Mouse (Mus musculus) testis, adult 2 months (tissue): ENCODE results near the gene Igfbp2. TPM values are rescaled to one million over a fixed set of nuclear protein-coding genes. Genes with fewer than 3 reads are reported as not detected.

Source experiments
- H3K27ac ChIP-seq: fragments of 200-500 bp; 2 replicates; pipeline ENCODE4 v1.5.1; 2012; ENCODE audit warnings: low read depth, low read length; ENCODE audit not compliant: control insufficient read depth, insufficient read depth
- H3K27me3 ChIP-seq: fragments of 200-500 bp; 2 replicates; pipeline ENCODE4 v1.6.1; 2012; ENCODE audit warnings: mild to moderate bottlenecking, low read length, moderate library complexity; ENCODE audit not compliant: control insufficient read depth, insufficient read depth
- H3K36me3 ChIP-seq: fragments of 200-500 bp; 2 replicates; pipeline ENCODE4 v1.6.1; 2012; ENCODE audit warnings: mild to moderate bottlenecking, low read length; ENCODE audit not compliant: control insufficient read depth, insufficient read depth
- H3K4me1 ChIP-seq: fragments of 200-500 bp; 2 replicates; pipeline ENCODE4 v1.6.1; 2012; ENCODE audit warnings: low read length; ENCODE audit not compliant: control insufficient read depth, insufficient read depth
- H3K4me3 ChIP-seq: fragments of 200-500 bp; 2 replicates; pipeline ENCODE4 v1.5.1; 2012; ENCODE audit warnings: low read depth, mild to moderate bottlenecking, low read length, moderate library complexity, mixed read lengths; ENCODE audit not compliant: control insufficient read depth
- CTCF ChIP-seq: fragments of 200-500 bp; IDR thresholded peaks from 2 replicates; pipeline ENCODE4 v1.5.1; 2012; ENCODE audit warnings: low read depth, mild to moderate bottlenecking, inconsistent platforms, low read length, moderate library complexity; ENCODE audit not compliant: control insufficient read depth, insufficient read depth, insufficient replicate concordance
- POLR2A ChIP-seq: fragments of 200-500 bp; IDR thresholded peaks from 2 replicates; pipeline ENCODE4 v1.6.1; 2012; ENCODE audit warnings: low read depth, mild to moderate bottlenecking, inconsistent platforms, low read length, moderate library complexity; ENCODE audit not compliant: control insufficient read depth
- polyA plus RNA-seq: library from polyadenylated mRNA; depleted of rRNA; stranded (reverse); fragments of >200 nt; gene quantifications from 2 replicates; pipeline ENCODE4 v1.2.3, GENCODE M21; 2012

Gene Igfbp2
- polyA plus RNA-seq, 1 experiment = 20.2 TPM

DNA sequence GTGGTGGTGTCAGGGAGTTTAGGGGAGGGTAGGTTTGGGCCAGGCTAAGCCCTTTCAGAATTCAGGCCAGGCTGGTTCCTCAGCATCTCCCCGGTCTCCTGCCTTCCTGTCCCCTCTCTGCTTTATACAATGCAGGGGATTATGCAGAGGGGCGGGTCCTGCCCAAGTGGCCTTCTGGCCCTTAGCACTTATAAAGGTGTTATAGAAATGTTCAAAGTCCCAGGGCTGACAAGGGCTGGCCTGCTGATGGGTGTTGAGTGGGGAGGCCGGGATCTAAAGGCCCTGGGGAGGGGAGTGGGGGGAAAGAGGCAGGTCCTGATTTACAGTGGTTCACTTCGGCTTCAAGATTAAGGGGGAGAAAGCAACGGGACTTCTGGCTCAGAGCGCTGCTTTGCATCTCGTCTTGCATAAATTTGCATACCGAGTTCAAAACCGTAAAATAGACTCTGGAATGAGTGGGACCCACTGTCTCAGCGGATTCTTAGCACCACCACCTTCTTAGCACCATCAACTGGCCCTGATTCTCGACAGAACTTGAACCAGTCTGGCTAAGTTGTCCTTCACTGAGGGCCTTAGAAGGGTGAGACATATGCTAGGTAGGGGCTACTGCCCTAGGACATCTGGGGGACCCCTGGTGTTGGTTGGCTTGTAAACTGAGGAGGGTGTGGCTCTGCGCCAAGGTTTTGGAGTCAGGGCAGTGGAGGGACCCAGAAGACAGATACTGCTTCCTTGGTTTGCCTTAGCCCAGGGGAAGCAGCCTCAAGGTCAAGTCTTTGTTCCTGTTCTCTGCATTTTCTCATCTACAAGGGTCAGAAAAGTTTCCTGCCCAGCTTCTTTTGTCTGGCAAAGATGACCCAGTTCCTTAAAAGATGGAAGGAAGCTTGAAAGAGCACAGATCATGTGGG, 3.4 kb downstream of the Igfbp2 start:
- H3K27ac ChIP-seq = no peak overlapping the region
- H3K4me1 ChIP-seq = peaks cover 6% of the 10 kb centered on the region
- no peak for TF ChIP-seq CTCF
- TF ChIP-seq POLR2A = no peak
- H3K36me3 ChIP-seq = no peaks in the 10 kb centered on the region
- no peak overlapping the region for H3K4me3 ChIP-seq
- H3K27me3 ChIP-seq = no peaks in the 10 kb centered on the region; the same call in 1 of the 2 replicates

DNA sequence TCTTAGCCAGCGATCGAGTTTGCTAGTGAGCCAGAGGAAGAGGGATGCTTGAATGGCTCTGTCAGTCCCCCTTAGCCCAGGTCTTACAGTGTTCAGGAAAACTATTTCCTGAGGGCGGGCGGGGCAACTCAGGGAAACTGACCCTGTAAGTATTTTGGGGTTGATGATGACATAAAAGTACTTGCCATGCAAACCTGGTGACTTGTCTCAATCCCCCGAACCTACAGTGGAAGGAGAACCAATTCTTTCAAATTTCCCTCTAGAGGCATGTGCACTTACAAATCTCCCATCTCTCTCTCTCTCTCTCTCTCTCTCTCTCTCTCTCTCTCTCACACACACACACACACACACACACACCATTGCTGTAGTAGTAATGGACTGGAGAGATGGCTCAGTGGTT, 4.5 kb downstream of the Igfbp2 start:
- H3K27ac ChIP-seq = no peak overlapping the region
- no peaks in the 10 kb centered on the region; the same call in 1 of the 2 replicates for H3K27me3 ChIP-seq
- no peak overlapping the region for H3K4me3 ChIP-seq
- no peaks in the 10 kb centered on the region for H3K36me3 ChIP-seq
- TF ChIP-seq CTCF (no peak), POLR2A (no peak)
- peaks cover 3% of the 10 kb centered on the region for H3K4me1 ChIP-seq

DNA sequence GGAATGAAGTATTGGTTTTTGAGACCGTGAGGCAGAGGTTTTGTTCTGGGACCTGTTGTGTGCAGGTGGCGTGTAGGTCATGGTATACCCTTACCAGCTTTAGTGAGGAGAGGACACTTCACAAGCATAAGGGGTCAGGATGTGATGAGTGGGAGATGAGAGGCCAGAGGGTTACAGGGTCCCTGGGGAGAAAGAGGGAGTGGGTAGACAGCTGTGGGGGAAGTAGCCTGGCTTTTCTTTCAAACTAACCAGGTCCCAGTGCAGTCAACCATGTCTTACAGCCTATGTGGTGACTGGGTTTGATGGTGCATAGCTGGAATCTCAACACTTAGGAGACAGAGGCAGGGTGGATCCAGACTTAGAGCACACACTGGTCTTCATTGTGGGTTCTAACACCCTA, 6.2 kb downstream of the Igfbp2 start:
- TF ChIP-seq CTCF (no peak), POLR2A (no peak)

DNA sequence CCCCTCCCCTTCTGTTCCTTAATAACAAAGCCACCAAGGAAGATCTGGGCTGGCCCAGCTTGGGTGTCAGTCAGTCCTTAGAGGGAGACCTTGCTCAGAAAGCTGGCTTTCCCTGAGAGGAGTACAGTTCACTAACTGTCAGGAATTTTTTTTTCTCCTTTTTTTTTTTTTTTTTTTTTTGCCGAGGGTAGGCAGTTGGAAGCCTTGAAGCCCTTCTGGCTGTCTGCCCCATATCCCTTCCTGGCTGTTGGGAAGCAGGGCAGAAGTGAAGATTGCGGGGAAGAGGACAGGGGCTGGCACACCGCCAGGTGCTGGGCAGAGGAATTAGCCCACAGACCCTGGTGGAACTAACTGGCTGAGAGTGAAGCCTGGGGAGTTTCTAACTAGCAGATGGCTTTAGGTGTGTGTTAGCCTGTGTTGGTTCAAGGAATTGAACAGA, 8.4 kb downstream of the Igfbp2 start:
- no peaks in the 10 kb centered on the region for H3K27me3 ChIP-seq
- no peak overlapping the region for H3K27ac ChIP-seq
- no peaks in the 10 kb centered on the region for H3K4me1 ChIP-seq
- H3K36me3 ChIP-seq = no peaks in the 10 kb centered on the region
- no peak overlapping the region for H3K4me3 ChIP-seq
- no peak for TF ChIP-seq POLR2A
- no peak for TF ChIP-seq CTCF

More for the DNA sequence above, 6.2 kb downstream of the Igfbp2 start:
- Histone ChIP-seq H3K4me1 (no peaks in the 10 kb centered on the region), H3K27me3 (no peaks in the 10 kb centered on the region), H3K27ac (no peak overlapping the region), H3K4me3 (no peak overlapping the region), H3K36me3 (no peaks in the 10 kb centered on the region)

DNA sequence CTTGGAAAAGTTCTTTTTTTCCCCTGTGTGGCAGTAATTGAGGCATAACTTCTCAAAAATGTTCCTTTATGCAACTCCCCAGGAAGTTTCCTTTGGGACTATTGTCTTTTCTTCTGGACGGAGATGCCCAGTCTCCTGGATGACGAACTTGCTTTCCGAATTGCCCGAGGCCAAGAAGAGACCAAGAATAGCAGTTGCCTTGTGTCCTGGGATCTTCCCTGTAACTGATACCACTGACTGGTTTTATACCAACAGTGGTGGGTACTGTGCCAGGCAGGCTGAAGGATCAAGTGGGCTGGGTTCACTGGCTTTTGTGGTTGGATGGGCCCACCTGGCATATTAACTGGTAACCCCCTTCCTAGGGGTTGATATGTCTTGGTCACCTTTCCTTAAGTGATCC, 9.3 kb downstream of the Igfbp2 start:
- TF ChIP-seq POLR2A (no peak), CTCF (no peak)

DNA sequence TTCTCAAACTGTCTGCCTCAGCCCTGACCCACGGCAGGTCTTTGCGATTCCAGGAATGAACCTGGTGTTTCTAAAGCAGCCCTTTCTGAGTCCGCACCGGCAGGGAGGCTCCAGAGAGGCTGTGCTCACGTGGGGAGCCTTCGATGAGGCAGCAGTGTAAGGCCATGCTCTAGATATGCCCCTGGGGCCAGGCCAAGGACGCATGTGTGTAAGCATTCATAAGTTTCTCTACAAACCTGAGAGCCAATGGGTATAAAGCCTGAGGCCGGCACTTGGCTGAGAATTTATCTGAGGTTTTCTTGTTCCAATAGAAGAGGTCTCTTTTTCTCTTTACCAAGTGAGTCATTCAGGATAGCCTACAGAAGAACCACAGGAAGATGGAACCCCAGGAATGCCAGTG, 15.1 kb downstream of the Igfbp2 start:
- Histone ChIP-seq H3K4me3 (no peak overlapping the region), H3K36me3 (no peaks in the 10 kb centered on the region), H3K4me1 (no peaks in the 10 kb centered on the region), H3K27me3 (no peaks in the 10 kb centered on the region), H3K27ac (no peak overlapping the region)
- TF ChIP-seq POLR2A (no peak), CTCF (no peak)

More for the DNA sequence above, 9.3 kb downstream of the Igfbp2 start:
- Histone ChIP-seq H3K27me3 (no peaks in the 10 kb centered on the region), H3K27ac (no peak overlapping the region), H3K4me1 (no peaks in the 10 kb centered on the region), H3K36me3 (no peaks in the 10 kb centered on the region), H3K4me3 (no peak overlapping the region)

DNA sequence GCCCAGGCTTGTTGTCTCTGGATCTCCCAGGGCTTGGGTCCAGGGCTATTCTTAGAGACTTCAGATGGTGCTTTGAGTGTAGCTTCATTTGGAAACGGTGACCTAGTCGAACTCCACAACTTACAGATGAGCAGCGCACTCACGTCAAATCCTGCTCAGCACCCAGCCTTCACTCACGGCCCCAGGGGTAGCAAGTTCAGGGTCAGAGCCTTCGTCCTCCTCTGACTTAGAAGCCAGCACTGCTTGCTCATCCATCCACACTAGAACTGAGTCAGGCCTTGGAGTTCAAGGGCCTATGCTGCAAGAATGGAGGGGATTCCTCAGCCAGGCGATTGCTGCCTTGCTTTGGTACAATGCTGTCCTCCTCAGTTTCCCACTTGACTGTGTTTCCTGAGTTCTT, 15.5 kb downstream of the Igfbp2 start:
- H3K4me3 ChIP-seq = no peak overlapping the region
- TF ChIP-seq CTCF (no peak), POLR2A (no peak)
- H3K36me3 ChIP-seq = no peaks in the 10 kb centered on the region
- no peaks in the 10 kb centered on the region for H3K27me3 ChIP-seq
- H3K4me1 ChIP-seq = no peaks in the 10 kb centered on the region
- no peak overlapping the region for H3K27ac ChIP-seq
